Mouse (Mus musculus) forebrain, embryonic 14.5 days (tissue): Measurements from ENCODE around the gene Klf8. TPM values are rescaled to one million over a fixed set of nuclear protein-coding genes. Genes with fewer than 3 reads are reported as not detected.
A peak's percentile ranks its signal among the peaks of the same experiment; 100 is the strongest.

Experiments
- ATAC-seq: fragments of 200-750 bp; cut with Nextera tagmentation; 2 replicates; pipeline ENCODE4 v1.8.0; 2017; ENCODE audit warnings: mild to moderate bottlenecking, moderate library complexity
- DNase-seq: peaks from one replicate; pipeline ENCODE4 v3.0.0-alpha.2; 2015; ENCODE audit warnings: low spot score
- H3K27ac ChIP-seq: fragments of 300-500 bp; sonication (generic); 2 replicates; pipeline ENCODE4 v1.5.1; 2014; ENCODE audit warnings: low read depth, mild to moderate bottlenecking, control low read depth, low read length, moderate library complexity
- H3K27me3 ChIP-seq: fragments of 300-500 bp; sonication (generic); replicated peaks from 2 replicates; pipeline ENCODE4 v1.6.1; 2014; ENCODE audit warnings: low read length, control low read depth, mixed read lengths; ENCODE audit not compliant: control insufficient read depth, insufficient read depth
- H3K36me3 ChIP-seq: fragments of 300-500 bp; sonication (generic); 2 replicates; pipeline ENCODE4 v1.6.1; 2014; ENCODE audit warnings: low read length, control low read depth; ENCODE audit not compliant: control insufficient read depth, insufficient read depth
- H3K4me1 ChIP-seq: fragments of 300-500 bp; sonication (generic); 2 replicates; pipeline ENCODE4 v1.6.1; 2014; ENCODE audit warnings: antibody characterized with exemption, low read length, control low read depth; ENCODE audit not compliant: control insufficient read depth, insufficient read depth
- H3K4me2 ChIP-seq: fragments of 300-500 bp; sonication (generic); 2 replicates; pipeline ENCODE4 v1.6.1; 2014; ENCODE audit warnings: mild to moderate bottlenecking, control low read depth, low read length
- H3K4me3 ChIP-seq: fragments of 300-500 bp; sonication (generic); 2 replicates; pipeline ENCODE4 v1.5.1; 2014; ENCODE audit warnings: low read depth, low read length, control low read depth
- H3K9ac ChIP-seq: fragments of 300-500 bp; sonication (generic); 2 replicates; pipeline ENCODE4 v1.6.1; 2014; ENCODE audit warnings: mild to moderate bottlenecking, low read length, control low read depth, moderate library complexity
- H3K9me3 ChIP-seq: fragments of 300-500 bp; sonication (generic); replicated peaks from 2 replicates; pipeline ENCODE4 v1.6.1; 2016; ENCODE audit warnings: low read length, control low read depth, mixed read lengths; ENCODE audit not compliant: control insufficient read depth
- WGBS: fragments of 180-500 bp; shearing (Covaris S2); extraction: QIAGEN DNeasy Blood & Tissue Kit; methylation state at CpG from one replicate; pipeline ENCODE4 v1.1.7; 2014; 5-methylcytosine and 5-hydroxymethylcytosine counted together
- polyA plus RNA-seq: library from polyadenylated mRNA; unstranded; fragments of >200 nt; fragmentation: Nextera tagmentation; extraction: Ambion mirVana; gene quantifications from 2 replicates; pipeline ENCODE4 v1.2.1, GENCODE M21; 2014

The Klf8 gene
- polyA plus RNA-seq, 1 experiment from 2014 or later = 4.9 TPM

DNA sequence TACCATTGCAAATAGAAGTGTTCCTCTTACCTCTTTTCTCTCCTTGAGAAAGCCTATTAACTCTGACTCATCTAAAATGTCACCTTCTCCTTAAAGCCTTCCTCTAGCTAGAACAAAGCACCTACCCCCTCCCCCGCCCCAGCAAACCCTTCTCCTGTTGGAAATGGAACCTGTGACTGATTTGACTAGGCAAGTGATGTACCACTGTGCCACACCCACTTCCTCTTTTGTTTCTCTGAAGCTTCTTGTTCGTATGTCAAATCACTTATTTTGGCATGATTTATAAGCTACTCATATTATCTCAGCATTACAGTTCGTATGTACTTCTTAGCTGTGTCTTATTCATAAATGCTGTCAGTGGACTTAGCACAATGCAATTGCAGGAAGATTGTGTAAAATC lies 144.5 kb downstream of the Klf8 start:
- no peak overlapping the region for H3K4me2 ChIP-seq
- H3K9ac ChIP-seq = no peak overlapping the region
- H3K27ac ChIP-seq = no peak overlapping the region
- H3K4me3 ChIP-seq = no peak overlapping the region
- H3K36me3 ChIP-seq = no peaks in the 10 kb centered on the region
- ATAC-seq (no peak), DNase-seq (no peak)
- H3K4me1 ChIP-seq = no peaks in the 10 kb centered on the region
- WGBS = 66% methylated on average over 3 of the region's 3 CpGs
- no peaks in the 10 kb centered on the region for H3K9me3 ChIP-seq
- H3K27me3 ChIP-seq = no peaks in the 10 kb centered on the region

DNA sequence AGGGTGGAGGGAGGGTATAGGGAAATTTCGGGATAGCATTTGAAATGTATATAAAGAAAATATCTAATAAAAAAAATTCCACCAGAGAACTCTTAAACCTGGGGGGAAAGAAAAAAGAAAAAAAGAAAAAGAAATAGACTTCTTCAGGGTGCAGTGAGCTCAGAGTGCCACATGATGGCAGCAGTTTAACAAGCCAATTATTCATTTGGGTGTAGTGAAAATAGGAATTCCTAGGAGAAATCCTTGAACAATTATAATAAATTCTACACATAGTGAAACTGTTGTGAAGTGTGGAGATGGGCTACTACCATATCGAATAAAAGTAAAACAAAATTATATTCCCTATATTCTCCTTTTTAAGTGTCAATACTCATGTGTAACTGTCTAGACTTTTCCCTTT lies 152.0 kb downstream of the Klf8 start:
- Histone ChIP-seq H3K27ac (no peak overlapping the region), H3K27me3 (no peaks in the 10 kb centered on the region), H3K4me1 (no peaks in the 10 kb centered on the region), H3K9ac (no peak overlapping the region), H3K4me2 (no peak overlapping the region), H3K36me3 (no peaks in the 10 kb centered on the region), H3K9me3 (no peaks in the 10 kb centered on the region), H3K4me3 (no peak overlapping the region)
- 28% methylated on average over 2 of the region's 2 CpGs for WGBS
- 0 out of 2 replicates have a peak, but pooled peaks have one; percentile 20 for ATAC-seq
- DNase-seq = peak; percentile 55

DNA sequence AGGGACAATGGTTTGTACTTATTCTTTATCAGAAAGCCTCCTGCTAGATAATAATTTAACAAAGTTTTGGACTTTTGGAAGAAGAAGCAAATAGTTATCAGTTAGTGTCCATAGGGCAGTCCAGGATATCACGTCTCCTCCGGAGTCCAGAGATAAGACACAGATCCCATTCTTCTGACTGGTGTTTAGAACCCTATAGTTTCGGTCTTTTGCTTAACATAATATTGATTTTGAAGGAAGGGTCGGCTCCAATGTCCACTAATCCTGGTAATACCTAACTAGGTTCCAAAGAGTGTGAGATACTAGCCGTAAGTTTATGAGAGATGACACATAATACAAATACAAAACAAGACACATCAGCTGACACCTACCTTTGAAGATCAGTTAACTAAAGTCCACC lies 179.8 kb downstream of the Klf8 start:
- no peaks in the 10 kb centered on the region for H3K4me1 ChIP-seq
- H3K4me3 ChIP-seq = no peak overlapping the region
- H3K4me2 ChIP-seq = no peak overlapping the region
- ATAC-seq (no peak), DNase-seq (no peak)
- no peaks in the 10 kb centered on the region for H3K9me3 ChIP-seq
- no peak overlapping the region for H3K9ac ChIP-seq
- no peak overlapping the region for H3K27ac ChIP-seq
- H3K36me3 ChIP-seq = no peaks in the 10 kb centered on the region
- 86% methylated on average over 5 of the region's 5 CpGs for WGBS
- H3K27me3 ChIP-seq = no peaks in the 10 kb centered on the region

DNA sequence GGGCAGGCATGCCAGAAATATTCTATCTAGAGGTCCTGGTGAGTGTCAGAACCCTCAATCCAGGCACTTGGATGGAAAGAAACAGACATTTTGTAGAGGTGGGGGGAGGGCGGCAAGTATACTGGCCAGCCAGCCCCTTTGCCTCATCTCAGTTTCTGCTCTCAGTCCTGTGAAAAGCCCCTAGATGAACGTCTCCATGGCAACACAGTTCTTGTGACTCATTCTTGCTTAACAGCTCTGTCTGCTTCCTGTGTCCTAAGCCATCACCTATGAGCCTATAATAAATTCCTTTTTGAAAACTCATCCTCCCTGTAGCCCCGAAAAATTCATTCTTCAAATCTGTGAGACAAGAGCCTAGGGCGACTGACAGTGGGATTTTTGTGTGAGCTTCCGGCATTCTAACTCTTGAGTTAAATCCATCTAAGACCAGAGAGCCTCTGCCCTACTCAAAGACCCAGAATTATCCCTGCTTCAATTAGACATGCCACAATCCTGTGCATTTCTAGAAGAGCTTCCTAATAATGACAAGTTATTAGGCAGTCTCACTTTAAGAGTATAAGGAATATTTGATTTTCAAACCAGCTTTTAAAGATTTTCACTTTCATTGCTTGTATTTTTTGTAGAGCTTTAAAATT lies 196.5 kb downstream of the Klf8 start:
- ATAC-seq (peak; percentile 84), DNase-seq (peak; percentile 66)
- WGBS = 35% methylated on average over 5 of the region's 5 CpGs
- no peaks in the 10 kb centered on the region for H3K27me3 ChIP-seq
- H3K4me2 ChIP-seq = no peak overlapping the region
- no peaks in the 10 kb centered on the region for H3K36me3 ChIP-seq
- no peaks in the 10 kb centered on the region for H3K9me3 ChIP-seq
- no peak overlapping the region for H3K27ac ChIP-seq
- H3K9ac ChIP-seq = no peak overlapping the region
- no peak overlapping the region for H3K4me3 ChIP-seq
- H3K4me1 ChIP-seq = peaks cover 4% of the 10 kb centered on the region; the same call in 1 of the 2 replicates

DNA sequence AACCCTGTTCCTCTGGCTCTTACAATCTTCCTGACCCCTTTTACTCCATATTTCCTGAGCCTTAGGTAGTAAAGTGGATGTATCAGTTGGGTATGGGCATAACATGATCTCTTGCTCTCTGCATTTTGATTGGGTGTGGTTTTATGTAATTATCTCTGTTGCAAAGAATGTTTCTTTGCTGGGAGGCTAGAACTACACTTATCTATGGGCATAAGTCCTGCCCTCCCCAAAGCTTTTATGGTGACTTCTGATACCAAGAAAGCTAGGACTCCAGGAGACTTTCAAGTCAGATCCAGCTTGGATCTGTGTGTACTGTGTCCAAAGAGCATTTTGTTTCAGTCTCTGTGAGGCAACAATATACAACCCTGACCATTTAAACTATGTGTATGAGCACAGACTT lies 202.3 kb downstream of the Klf8 start:
- DNase-seq (no peak), ATAC-seq (no peak)
- Histone ChIP-seq H3K27me3 (no peaks in the 10 kb centered on the region), H3K9ac (no peak overlapping the region), H3K36me3 (no peaks in the 10 kb centered on the region), H3K27ac (no peak overlapping the region), H3K4me3 (no peak overlapping the region), H3K9me3 (no peaks in the 10 kb centered on the region), H3K4me1 (no peaks in the 10 kb centered on the region), H3K4me2 (no peak overlapping the region)

DNA sequence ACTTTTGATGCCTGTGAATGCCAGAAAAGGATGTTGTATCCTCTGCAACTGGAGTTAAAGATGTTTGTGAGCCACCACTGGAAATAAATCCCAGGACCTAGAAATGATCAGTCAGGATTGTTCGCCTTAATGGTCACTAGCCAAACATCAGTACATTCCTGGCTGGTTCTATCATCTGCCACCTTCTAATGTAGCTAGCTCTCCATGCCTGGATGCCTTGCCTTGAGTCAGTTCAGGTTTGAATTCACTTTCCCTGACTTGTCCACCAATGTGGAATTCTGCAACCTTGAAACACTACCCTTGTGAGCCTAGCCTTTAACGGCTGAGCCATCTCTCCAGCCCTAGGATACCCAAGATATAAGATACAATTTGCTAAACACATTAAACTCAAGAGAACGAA lies 202.8 kb downstream of the Klf8 start:
- H3K4me3 ChIP-seq = no peak overlapping the region
- H3K36me3 ChIP-seq = no peaks in the 10 kb centered on the region
- ATAC-seq (no peak), DNase-seq (no peak)
- no peak overlapping the region for H3K4me2 ChIP-seq
- H3K27ac ChIP-seq = no peak overlapping the region
- H3K4me1 ChIP-seq = no peaks in the 10 kb centered on the region
- no peaks in the 10 kb centered on the region for H3K9me3 ChIP-seq
- H3K27me3 ChIP-seq = no peaks in the 10 kb centered on the region
- no peak overlapping the region for H3K9ac ChIP-seq
- 87% methylated on average over 3 of the region's 3 CpGs for WGBS

Other genes with a start within 250 kb of the Klf8 start
- 2.3 and 3.5 TPM in 2 replicates for gene Usp51, start 231.0 kb upstream of the Klf8 start, polyA plus RNA-seq
- gene Mageh1, start 199.9 kb upstream of the Klf8 start, polyA plus RNA-seq = 112 and 113 TPM in 2 replicates
- gene Foxr2, start 118.7 kb upstream of the Klf8 start, polyA plus RNA-seq = 0.50 and 1.1 TPM in 2 replicates
- 6.2 and 8.4 TPM in 2 replicates for gene Rragb, start 97.5 kb upstream of the Klf8 start, polyA plus RNA-seq